Mouse (Mus musculus): ENCODE measurements around the gene Aspn. TPM values are rescaled to one million over a fixed set of nuclear protein-coding genes. Genes with fewer than 3 reads are reported as not detected.
"Not testable (repeated sequence)": the region's sequence is repeated elsewhere in the genome, so short reads cannot be mapped to it uniquely, and the experiment has no call there.

Aspn gene
- total RNA-seq, 2 experiments from 2014 or later, result 73.3 to 74.1 TPM

DNA sequence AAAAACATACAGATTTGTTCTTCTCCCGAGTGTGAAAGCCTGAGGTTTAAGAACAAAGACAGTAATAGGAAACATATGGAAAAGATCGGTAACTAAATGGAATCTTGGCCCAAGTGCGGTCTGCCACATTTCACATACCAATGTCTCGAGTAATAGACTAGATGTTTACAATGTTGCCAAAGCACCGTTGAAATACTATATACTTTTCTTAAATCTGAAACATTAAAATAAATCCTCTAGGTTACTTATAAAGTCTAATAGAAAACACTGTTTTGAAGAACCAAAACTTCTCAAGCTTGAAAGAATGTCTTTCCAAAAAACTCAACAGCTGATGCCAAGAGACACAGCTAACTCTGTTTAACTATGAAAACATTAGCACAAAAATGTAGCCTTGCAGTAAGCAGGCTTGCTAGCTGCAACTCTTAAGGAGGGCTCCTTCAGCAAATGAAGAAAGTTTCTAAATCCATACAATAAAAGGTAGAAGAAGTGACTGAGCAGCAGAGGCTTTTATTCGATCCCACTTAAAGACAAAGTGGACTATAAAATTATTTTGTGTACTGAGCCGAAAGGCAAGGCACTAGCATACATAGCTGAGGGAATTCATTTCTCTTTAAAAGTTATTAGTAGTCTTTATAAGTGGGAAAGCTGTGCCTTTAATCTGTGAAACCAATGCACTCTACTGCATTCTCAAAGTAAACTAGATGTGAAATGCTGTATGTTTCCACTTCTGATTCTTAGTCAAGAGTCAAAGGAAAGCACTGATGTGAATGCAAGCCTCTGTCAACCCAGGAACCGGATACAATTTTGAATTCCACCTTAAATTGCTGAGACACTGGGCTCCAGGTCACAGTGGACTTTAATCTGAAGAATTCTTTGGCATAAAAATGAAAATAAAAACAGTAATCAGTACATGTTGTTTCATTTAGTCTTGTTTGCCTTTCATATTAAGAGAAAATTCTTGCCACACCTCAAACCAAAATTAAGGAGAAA, 37.6 kb downstream of the Aspn start, which contains the start of gene Omd:
TSS of gene Omd (plus strand) at position 922 of the 990 bp plus-strand sequence.
- peak in 1 of 2 experiments; percentile 8 for DNase-seq
- intact Hi-C loops (cut with DNase I), result loop anchor here (5.0 kb wide), 1 partner anchor 35 kb away; no protein-coding TSS in a partner anchor

DNA sequence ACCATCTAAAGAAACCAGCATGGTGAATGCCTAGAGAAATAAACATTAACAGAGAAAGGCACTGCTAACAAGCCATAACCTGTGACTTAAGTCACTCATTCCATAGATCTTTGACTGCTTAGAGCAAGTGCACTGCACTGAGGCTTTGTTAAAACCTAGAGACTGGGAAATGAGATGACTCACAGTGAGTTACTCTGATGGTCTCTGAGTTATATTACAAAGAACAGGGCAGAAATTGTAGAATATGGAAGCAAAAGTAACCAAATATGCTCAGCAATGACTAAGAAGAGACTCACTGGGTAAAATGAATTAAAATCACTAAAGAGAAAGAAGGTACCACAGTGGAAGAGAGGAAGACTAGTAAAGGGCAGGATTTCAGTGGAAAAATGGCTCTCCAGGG, 39.6 kb downstream of the Aspn start:
- intact Hi-C loops (cut with DNase I), result loop anchor here (5.0 kb wide), 1 partner anchor 37 kb away; no protein-coding TSS in a partner anchor
- DNase-seq, result no peak

DNA sequence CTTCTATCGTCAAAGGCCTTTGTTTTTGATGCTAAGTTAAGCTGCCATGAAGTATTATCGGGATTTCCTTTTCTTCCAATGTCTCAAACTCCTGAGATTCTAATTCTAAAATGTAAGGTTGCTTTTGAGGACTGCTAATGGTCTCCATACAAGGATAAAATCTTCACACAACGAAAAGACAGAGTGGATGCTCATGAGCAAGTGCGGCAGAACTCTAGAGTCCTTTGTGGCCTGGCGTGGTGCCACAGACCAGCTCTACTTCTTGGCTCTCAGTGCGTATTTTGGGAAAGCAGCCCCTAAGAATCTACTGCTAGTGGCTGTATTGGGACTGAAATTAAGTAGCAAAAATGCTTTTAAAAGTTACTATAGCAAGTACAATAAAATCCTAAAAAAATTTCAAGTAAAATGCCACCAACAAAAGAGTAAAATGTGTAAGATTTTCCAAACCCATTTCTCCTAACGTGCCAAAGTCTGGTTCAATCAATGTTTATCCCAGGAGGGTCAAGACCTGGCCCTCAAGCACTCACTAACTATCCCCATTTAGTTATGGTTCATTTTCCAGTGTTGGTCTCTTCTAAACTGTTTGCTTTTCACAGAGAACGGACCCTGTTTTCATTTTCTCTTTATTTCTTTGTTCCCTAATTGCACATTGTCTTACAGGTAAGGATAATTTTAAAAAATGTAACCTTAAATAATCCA, 40.2 kb downstream of the Aspn start:
- peak; percentile 47 to 49 for DNase-seq
- intact Hi-C loops (cut with DNase I), result loop anchor here (5.0 kb wide), 1 partner anchor 37 kb away; no protein-coding TSS in a partner anchor

DNA sequence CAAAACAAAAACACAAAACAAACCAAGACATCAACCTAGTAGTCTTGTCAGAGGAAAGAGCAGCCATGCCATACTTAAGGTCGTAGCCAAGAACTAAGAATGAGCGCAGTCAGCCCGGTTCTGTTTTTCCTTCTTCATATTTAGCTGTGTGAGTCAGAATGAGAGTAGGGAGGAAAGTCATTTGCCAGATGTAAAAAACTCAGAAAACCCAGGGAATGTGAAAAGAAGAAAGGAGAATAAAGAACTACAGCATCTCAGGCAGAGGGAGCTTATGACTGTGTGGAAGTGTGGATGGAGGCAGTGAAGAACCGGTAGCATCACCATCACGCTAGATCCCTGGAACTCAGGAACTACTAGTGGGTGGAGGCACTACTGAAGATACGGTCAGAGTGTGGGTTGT, 41.8 kb downstream of the Aspn start:
- intact Hi-C loops (cut with DNase I), result no loop called here
- DNase-seq, result no peak

DNA sequence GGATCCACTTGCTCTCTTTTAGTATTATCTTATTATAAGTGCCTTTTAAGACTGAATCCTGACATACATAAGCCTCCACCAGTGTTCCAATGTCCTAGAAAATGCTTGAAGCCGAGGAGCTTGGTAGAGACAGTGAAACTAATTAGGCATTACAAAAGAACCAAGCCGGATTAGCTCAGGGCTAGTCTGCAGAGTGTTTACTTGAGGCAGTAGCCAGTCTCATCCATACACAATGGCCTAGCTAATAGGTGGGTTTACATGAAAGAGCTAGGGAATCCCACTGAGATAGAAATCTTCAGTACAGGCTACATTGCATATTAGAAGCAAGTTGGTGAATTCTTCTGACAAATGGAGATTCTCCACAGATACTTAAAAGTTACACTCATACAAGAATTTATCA, 58.3 kb downstream of the Aspn start:
- DNase-seq; intact Hi-C loops (cut with DNase I): not testable (repeated sequence)

DNA sequence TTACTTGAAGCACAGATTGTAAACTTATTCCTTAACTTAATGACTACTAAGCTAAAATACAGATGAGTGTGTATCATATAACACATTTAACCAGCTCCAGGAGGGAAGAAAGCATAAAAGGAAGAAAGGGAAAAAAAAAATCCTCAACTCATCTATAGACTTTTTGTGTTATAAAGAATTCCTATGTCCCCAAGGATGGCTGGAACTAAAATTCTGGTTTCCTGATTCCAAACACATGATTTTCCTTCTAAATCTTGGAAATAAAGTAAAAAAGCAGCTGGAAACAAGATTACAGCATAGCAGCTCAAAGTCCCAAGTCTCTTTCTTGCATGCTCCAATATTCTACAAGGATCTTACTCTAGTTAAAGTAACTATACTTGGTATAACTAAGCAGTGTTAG, 59.4 kb downstream of the Aspn start:
- DNase-seq, result no peak
- intact Hi-C loops (cut with DNase I), result no loop called here

DNA sequence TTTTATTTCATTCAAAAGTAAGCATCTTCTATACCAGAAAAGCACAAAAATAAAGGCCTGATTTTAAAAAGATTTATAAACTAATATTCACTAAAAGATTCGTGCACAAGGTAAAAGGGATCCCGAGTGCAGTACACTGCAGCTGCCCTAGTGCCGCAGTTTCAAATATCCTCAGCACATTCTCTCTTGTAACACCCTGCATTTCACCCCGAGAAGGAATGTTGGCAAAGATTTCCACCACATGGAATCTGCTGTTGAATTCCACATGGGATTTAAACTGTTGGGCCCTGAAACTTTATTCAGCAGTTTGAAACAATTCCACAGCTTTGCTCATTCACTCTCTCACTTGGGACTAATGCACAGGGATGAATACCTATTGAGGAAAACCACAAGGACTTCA, 63.5 kb downstream of the Aspn start, which contains the start of gene Ogn:
TSS of gene Ogn (plus strand) at position 333 of the 400 bp plus-strand sequence.
- intact Hi-C loops (cut with DNase I), result no loop called here
- DNase-seq, result peak; percentile 23 to 56

DNA sequence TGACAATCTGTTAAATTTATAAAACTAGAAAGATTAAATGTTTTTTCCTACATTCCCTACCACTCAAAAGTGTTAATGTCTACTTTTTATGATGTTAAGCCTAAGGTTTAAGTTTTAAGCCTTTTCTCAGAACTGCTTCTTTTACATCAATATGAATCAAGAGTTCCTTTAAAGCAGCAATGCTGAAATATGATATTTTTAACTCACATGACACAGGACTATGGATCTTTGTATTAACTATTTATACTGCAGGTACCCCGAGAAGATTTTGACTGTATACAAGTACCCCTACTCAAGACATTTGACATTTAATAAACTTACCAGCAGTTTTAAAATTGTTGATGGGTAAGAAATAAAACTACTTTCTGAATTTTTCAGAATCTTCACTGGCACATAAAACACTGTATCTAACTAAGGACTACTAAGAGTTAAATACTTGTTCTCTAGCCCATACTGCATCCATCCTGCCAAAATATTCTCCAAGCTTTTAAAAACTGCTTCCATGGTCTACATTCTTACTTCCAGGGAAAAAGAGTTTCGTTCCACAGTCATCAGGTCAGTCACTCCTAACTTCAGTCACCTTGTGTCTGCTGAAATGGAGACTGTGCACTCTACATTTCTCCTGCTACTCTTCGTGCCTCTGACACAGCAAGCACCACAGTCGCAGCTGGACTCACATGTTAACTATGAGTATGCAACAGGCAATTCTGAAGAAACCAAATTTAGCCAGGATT, 64.5 kb downstream of the Aspn start:
- intact Hi-C loops (cut with DNase I), result no loop called here
- DNase-seq, result peak in 1 of 2 experiments; percentile 30

DNA sequence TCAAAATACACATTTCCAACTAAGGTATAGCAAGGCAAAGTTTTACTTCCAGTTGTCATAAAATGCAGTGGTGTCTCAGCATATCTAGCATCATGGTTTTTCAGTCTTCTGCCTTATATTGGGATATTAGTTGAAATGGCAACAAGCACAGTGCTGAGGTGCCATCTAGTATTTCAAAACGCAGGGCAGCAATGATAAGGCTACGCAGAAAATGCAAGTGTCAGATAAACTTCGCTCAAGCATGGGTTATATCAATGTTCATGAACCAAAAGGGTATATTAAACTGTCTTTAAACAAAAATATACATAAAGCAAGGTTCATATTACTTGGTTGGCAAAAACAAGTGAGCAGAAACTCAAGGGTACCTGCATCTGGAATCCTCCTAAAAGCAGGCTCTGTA, 72.8 kb downstream of the Aspn start:
- intact Hi-C loops (cut with DNase I), result no loop called here
- DNase-seq, result no peak

Other genes with a start within 250 kb of the Aspn start
- 1 to 10 TPM in 1 of 2 experiments, under 1 TPM in 1; 0.79 to 1.5 TPM for gene Fgd3, start 224.1 kb upstream of the Aspn start, total RNA-seq (2021)
- 10 to 100 TPM; 72.1 to 77.7 TPM for gene Bicd2, start 202.9 kb upstream of the Aspn start, total RNA-seq (2021)
- gene Ippk, start 123.2 kb upstream of the Aspn start, total RNA-seq (2021), result 1 to 10 TPM; 7.1 to 7.4 TPM
- 1 to 10 TPM; 1.2 to 1.4 TPM for gene Tes3-ps, start 51.1 kb upstream of the Aspn start, total RNA-seq (2021)
- gene Ecm2, start 39.6 kb upstream of the Aspn start, total RNA-seq (2021), result 10 to 100 TPM; 16.4 to 19.1 TPM
- 1 to 10 TPM; 1.9 to 2.6 TPM for gene Omd, start 38.0 kb downstream of the Aspn start, total RNA-seq (2021)
- 10 to 100 TPM; 77.8 to 82.5 TPM for gene Ogn, start 63.6 kb downstream of the Aspn start, total RNA-seq (2021)
- gene Cenpp, start 108.3 kb downstream of the Aspn start, total RNA-seq (2021), result 1 to 10 TPM; 2.5 to 3.2 TPM
- gene Nol8, start 108.6 kb downstream of the Aspn start, total RNA-seq (2021), result 10 to 100 TPM; 11.1 to 17.2 TPM
- 10 to 100 TPM; 54.4 to 61.1 TPM for gene Iars, start 137.7 kb downstream of the Aspn start, total RNA-seq (2021)

Measured in heart, postnatal 14 days (tissue).